Mouse (Mus musculus): Measurements from ENCODE around the gene Ppa2.
A peak's percentile ranks its signal among the peaks of the same experiment; 100 is the strongest.

The Ppa2 gene

GRCm38 (mm10) chr3:133331184-133331866, 21.4 kb downstream of the Ppa2 start:
- DNase-seq (ENCODE audit: low read depth, low spot score): no peak

- no peak for DNase-seq (ENCODE audit: low read depth, low spot score)
Observed at GRCm38 (mm10) chr3:133332280-133332679, 22.4 kb downstream of the Ppa2 start.

GRCm38 (mm10) chr3:133333267-133334170, 23.6 kb downstream of the Ppa2 start:
- no peak for DNase-seq (ENCODE audit: low read depth, low spot score)

GRCm38 (mm10) chr3:133334691-133335090, 24.8 kb downstream of the Ppa2 start:
- DNase-seq (ENCODE audit: low read depth, low spot score): no peak

- DNase-seq (ENCODE audit: low read depth, low spot score): no peak
Observed at GRCm38 (mm10) chr3:133335166-133335565, 25.3 kb downstream of the Ppa2 start.

- DNase-seq (ENCODE audit: low read depth, low spot score): no peak
Observed at GRCm38 (mm10) chr3:133336400-133336799, 26.5 kb downstream of the Ppa2 start.

- DNase-seq (ENCODE audit: low read depth, low spot score): no peak
Observed at GRCm38 (mm10) chr3:133338851-133339356, 29.0 kb downstream of the Ppa2 start.

GRCm38 (mm10) chr3:133339411-133339823, 29.5 kb downstream of the Ppa2 start:
- DNase-seq (ENCODE audit: low read depth, low spot score): peak; percentile 67

- no peak for DNase-seq (ENCODE audit: low read depth, low spot score)
Observed at GRCm38 (mm10) chr3:133341106-133341505, 31.2 kb downstream of the Ppa2 start.

GRCm38 (mm10) chr3:133347535-133347934, 37.6 kb downstream of the Ppa2 start:
- no peak for DNase-seq (ENCODE audit: low read depth, low spot score)

- no peak for DNase-seq (ENCODE audit: low read depth, low spot score)
Observed at GRCm38 (mm10) chr3:133348847-133349246, 38.9 kb downstream of the Ppa2 start.

GRCm38 (mm10) chr3:133357426-133357974, 47.6 kb downstream of the Ppa2 start:
- DNase-seq (ENCODE audit: low read depth, low spot score): peak; percentile 58

GRCm38 (mm10) chr3:133357977-133358376, 48.1 kb downstream of the Ppa2 start:
- DNase-seq (ENCODE audit: low read depth, low spot score): no peak

GRCm38 (mm10) chr3:133361406-133361805, 51.5 kb downstream of the Ppa2 start:
- DNase-seq (ENCODE audit: low read depth, low spot score): no peak

GRCm38 (mm10) chr3:133364138-133364537, 54.2 kb downstream of the Ppa2 start:
- DNase-seq (ENCODE audit: low read depth, low spot score): no peak

GRCm38 (mm10) chr3:133366096-133366495, 56.2 kb downstream of the Ppa2 start:
- DNase-seq (ENCODE audit: low read depth, low spot score): no peak

GRCm38 (mm10) chr3:133378174-133378573, 68.3 kb downstream of the Ppa2 start:
- DNase-seq (ENCODE audit: low read depth, low spot score): no peak

- DNase-seq (ENCODE audit: low read depth, low spot score): no peak
Observed at GRCm38 (mm10) chr3:133379997-133380396, 70.1 kb downstream of the Ppa2 start.

GRCm38 (mm10) chr3:133381519-133381918, 71.6 kb downstream of the Ppa2 start:
- no peak for DNase-seq (ENCODE audit: low read depth, low spot score)

- no peak for DNase-seq (ENCODE audit: low read depth, low spot score)
Observed at GRCm38 (mm10) chr3:133382147-133382546, 72.2 kb downstream of the Ppa2 start.

- no peak for DNase-seq (ENCODE audit: low read depth, low spot score)
Observed at GRCm38 (mm10) chr3:133384164-133384708, 74.3 kb downstream of the Ppa2 start.

- no peak for DNase-seq (ENCODE audit: low read depth, low spot score)
Observed at GRCm38 (mm10) chr3:133387283-133387682, 77.4 kb downstream of the Ppa2 start.

Data from forelimb bud, embryonic 11.5 days (tissue).